Mouse (Mus musculus) limb, embryonic 15.5 days (tissue): ENCODE measurements around the gene Eid1. TPM values are rescaled to one million over a fixed set of nuclear protein-coding genes. Genes with fewer than 3 reads are reported as not detected.
A peak's percentile ranks its signal among the peaks of the same experiment; 100 is the strongest.

Experiments
- ATAC-seq: fragments of 200-750 bp; cut with Nextera tagmentation; 2 replicates; pipeline ENCODE4 v1.8.0; 2017; ENCODE audit warnings: low read depth, moderate TSS enrichment; ENCODE audit not compliant: insufficient number of reproducible peaks, low FRiP score, low TSS enrichment
- H3K27ac ChIP-seq: fragments of 300-500 bp; sonication (generic); 2 replicates; pipeline ENCODE4 v1.5.1; 2015; ENCODE audit warnings: moderate library complexity, mild to moderate bottlenecking, inconsistent platforms
- H3K27me3 ChIP-seq: fragments of 300-500 bp; sonication (generic); 2 replicates; pipeline ENCODE4 v1.6.1; 2015; ENCODE audit warnings: inconsistent platforms
- H3K36me3 ChIP-seq: fragments of 300-500 bp; sonication (generic); 2 replicates; pipeline ENCODE4 v1.6.1; 2015; ENCODE audit warnings: inconsistent platforms
- H3K4me1 ChIP-seq: fragments of 300-500 bp; sonication (generic); 2 replicates; pipeline ENCODE4 v1.6.1; 2015; ENCODE audit warnings: inconsistent platforms
- H3K4me2 ChIP-seq: fragments of 300-500 bp; sonication (generic); 2 replicates; pipeline ENCODE4 v1.6.1; 2015; ENCODE audit warnings: mild to moderate bottlenecking, inconsistent platforms
- H3K4me3 ChIP-seq: fragments of 300-500 bp; sonication (generic); 2 replicates; pipeline ENCODE4 v1.5.1; 2015; ENCODE audit warnings: mild to moderate bottlenecking, inconsistent platforms
- H3K9ac ChIP-seq: fragments of 300-500 bp; sonication (generic); 2 replicates; pipeline ENCODE4 v1.6.1; 2015; ENCODE audit warnings: inconsistent platforms
- H3K9me3 ChIP-seq: fragments of 300-500 bp; sonication (generic); 2 replicates; pipeline ENCODE4 v1.6.1; 2016; ENCODE audit warnings: inconsistent platforms
- WGBS: fragments of 180-500 bp; shearing (Covaris S2); methylation state at CpG from one replicate; pipeline ENCODE4 v1.1.7; 2015; 5-methylcytosine and 5-hydroxymethylcytosine counted together
- polyA plus RNA-seq: library from polyadenylated mRNA; unstranded; fragments of >200 nt; fragmentation: Nextera tagmentation; extraction: Ambion mirVana; gene quantifications from 2 replicates; pipeline ENCODE4 v1.2.1, GENCODE M21; 2015

Eid1 gene
- polyA plus RNA-seq, 1 experiment from 2014 or later = 190 TPM

DNA sequence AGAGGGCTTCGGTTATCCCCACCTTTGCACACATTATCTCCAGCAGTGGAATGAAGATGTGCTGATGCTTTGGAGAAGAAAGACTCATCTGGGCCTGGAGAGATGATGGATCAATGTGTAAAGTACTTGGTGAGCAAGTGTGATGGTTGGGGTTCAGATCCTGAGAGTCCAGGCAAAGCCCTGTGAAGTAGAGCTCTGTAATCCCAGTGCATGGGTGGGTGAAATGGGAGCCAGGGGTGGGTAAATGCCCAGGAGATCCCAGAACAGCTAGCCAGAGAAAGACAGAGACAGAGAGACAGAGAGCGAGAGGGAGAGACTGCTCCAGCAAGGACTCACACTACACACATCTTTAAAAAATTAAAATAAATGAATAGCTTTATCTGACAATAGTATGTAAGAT is 19.6 kb upstream of the Eid1 start:
- WGBS = 88% methylated on average over 2 of the region's 2 CpGs
- no peak overlapping the region for H3K27ac ChIP-seq
- H3K4me2 ChIP-seq = no peak overlapping the region
- H3K4me3 ChIP-seq = no peak overlapping the region
- H3K36me3 ChIP-seq = no peaks in the 10 kb centered on the region
- ATAC-seq = no peak
- no peaks in the 10 kb centered on the region for H3K9me3 ChIP-seq
- no peaks in the 10 kb centered on the region for H3K4me1 ChIP-seq
- H3K27me3 ChIP-seq = no peaks in the 10 kb centered on the region
- H3K9ac ChIP-seq = no peak overlapping the region

DNA sequence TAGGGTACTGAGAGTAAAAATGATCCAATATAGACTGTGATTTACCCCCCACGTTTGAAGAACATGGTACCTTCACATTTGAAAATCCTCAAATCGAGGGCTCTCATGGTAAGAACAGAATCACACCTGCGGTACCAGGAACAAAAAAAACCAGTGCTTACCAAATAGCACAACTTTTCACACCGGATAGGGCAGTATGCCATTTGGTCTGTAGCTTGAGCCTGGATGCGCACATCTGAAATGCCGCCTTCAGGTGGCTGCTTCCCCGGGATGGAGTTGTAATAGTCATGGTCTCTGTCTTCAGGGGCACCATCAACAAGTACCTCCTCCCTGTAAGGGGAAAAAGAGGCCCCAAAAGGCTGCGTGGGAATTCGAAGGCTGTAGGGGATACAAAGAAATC is 17.5 kb upstream of the Eid1 start:
- no peak for ATAC-seq
- Histone ChIP-seq H3K36me3 (no peaks in the 10 kb centered on the region), H3K4me1 (peaks cover 2% of the 10 kb centered on the region; the same call in 1 of the 2 replicates), H3K9me3 (no peaks in the 10 kb centered on the region), H3K4me2 (no peak overlapping the region), H3K27me3 (no peaks in the 10 kb centered on the region), H3K4me3 (no peak overlapping the region), H3K9ac (no peak overlapping the region), H3K27ac (no peak overlapping the region)
- 86% methylated on average over 9 of the region's 9 CpGs for WGBS

DNA sequence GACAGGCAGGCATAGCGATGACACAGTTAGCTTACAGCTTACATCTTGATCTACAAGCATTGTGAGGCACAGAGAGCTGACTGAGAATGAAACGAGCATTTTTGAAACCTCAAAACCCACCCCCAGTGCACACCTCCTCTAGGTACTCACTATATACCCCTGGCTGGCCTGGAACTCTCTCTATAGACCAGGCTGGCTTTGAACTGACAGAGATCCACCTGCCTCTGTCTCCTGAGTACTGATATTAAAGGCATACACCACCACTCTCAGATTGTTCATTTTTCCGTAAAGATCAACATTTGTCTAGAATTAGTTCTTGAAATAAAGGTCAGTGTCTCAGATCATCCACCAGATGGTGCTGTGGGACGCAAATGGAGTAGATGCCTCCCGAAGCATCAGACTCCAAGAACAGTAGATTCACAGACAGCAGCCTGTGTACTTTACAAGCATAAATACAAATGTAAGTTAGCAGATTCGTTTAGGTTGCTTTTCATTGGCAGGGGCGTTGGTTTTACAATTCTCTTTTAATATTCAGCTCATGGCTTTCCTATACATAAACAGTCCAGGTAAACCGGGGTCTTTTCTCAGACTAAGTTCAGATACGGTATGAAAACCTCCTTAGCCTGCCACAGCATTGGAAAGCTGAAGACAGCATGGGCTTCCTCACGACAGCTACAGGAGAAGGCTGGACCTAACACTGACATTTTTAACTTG is 12.9 kb upstream of the Eid1 start:
- Histone ChIP-seq H3K4me1 (peaks cover 10% of the 10 kb centered on the region; the same call in 1 of the 2 replicates), H3K36me3 (no peaks in the 10 kb centered on the region), H3K4me3 (peak overlapping the region; percentile 37), H3K9ac (peak overlapping the region; percentile 40), H3K9me3 (no peaks in the 10 kb centered on the region), H3K4me2 (peak overlapping the region; percentile 57), H3K27me3 (no peaks in the 10 kb centered on the region), H3K27ac (peak overlapping the region; percentile 71)
- WGBS = 9% methylated on average over 10 of the region's 10 CpGs
- 0 out of 2 replicates have a peak, but pooled peaks have one; percentile 45 for ATAC-seq

DNA sequence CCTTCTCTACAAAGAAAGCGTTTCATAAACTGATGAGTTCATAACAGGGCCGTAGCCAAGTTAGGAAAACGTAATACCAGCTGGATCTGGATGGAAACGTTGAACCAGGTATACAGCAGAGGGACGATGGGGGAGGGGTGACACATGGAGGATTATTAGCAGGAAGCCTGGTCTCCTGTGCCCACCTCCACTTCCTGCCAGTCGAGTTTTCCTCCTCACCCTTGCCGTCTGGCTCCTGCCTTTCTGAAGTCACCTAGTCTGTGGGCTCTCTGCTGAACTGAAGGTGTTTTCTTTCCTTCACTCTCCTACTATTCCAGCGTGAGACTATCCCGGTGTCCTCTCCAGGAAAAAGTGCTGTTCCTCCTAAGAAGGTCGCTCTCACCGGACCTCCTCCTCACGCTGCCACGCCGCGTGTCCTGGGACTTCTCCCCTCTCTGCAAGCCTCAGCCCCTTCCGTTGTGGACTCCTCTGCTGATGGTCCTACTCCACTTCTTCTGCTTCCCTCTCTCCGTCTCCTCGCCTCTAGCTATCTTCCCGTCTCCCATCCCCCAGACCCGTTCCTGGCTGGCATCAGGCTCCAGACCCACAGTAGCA is 12.3 kb upstream of the Eid1 start:
- Histone ChIP-seq H3K4me2 (peak overlapping the region; percentile 57), H3K36me3 (no peaks in the 10 kb centered on the region), H3K4me3 (peak overlapping the region; percentile 37), H3K27ac (peak overlapping the region; percentile 71), H3K27me3 (no peaks in the 10 kb centered on the region), H3K4me1 (peaks cover 10% of the 10 kb centered on the region; the same call in 1 of the 2 replicates), H3K9ac (peak overlapping the region; percentile 40), H3K9me3 (no peaks in the 10 kb centered on the region)
- WGBS = 20% methylated on average over 20 of the region's 20 CpGs
- peak; percentile 45; the same call in 1 of the 2 replicates for ATAC-seq

DNA sequence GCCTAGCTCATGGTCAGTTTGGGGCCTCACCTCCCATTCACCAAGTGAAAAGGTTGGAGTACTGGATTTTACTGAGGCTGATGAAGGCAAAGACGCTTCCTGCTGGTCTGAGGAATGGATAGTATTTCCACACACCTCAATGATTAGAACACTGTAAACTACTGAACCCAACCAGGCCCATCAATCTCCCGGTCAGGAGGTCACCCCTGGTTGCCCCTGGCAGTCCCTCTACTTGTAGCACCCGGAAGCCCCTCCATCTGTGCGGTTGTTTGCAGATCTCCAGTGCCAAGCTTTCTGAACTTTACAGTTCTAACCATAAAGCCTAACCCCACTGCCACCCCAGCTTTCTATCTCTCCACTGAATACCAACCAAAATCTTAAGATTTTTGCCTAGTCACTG is 11.7 kb upstream of the Eid1 start:
- ATAC-seq = no peak
- no peaks in the 10 kb centered on the region for H3K9me3 ChIP-seq
- no peaks in the 10 kb centered on the region for H3K27me3 ChIP-seq
- peaks cover 10% of the 10 kb centered on the region; the same call in 1 of the 2 replicates for H3K4me1 ChIP-seq
- H3K27ac ChIP-seq = 0 out of 2 replicates have a peak overlapping the region, but pooled peaks have one; percentile 71
- peak overlapping the region; percentile 57 for H3K4me2 ChIP-seq
- 0 out of 2 replicates have a peak overlapping the region, but pooled peaks have one; percentile 40 for H3K9ac ChIP-seq
- H3K4me3 ChIP-seq = peak overlapping the region; percentile 37
- 36% methylated on average over 4 of the region's 4 CpGs for WGBS
- H3K36me3 ChIP-seq = no peaks in the 10 kb centered on the region

DNA sequence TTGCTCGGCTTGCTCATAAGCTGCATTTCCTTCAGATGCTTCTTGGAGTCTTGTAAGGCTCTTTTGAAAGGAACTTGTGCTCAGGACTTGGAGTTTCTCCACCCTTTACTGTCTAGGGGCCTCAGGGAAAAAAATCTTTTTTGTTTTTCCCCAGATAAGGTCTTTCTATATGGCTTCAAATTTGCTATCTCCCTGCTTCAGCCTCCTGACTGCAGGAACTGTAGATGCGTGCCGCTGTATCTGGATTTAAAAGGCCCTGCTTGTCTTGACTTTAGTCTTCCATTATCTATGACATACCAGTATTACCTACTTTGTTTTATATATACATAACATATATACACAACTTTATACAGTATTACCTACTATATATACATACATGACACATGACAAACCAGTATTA is 10.4 kb upstream of the Eid1 start:
- ATAC-seq = no peak
- Histone ChIP-seq H3K27me3 (no peaks in the 10 kb centered on the region), H3K27ac (no peak overlapping the region), H3K36me3 (no peaks in the 10 kb centered on the region), H3K9me3 (no peaks in the 10 kb centered on the region), H3K9ac (no peak overlapping the region), H3K4me1 (peaks cover 10% of the 10 kb centered on the region; the same call in 1 of the 2 replicates), H3K4me3 (no peak overlapping the region), H3K4me2 (no peak overlapping the region)
- 90% methylated on average over 3 of the region's 3 CpGs for WGBS

DNA sequence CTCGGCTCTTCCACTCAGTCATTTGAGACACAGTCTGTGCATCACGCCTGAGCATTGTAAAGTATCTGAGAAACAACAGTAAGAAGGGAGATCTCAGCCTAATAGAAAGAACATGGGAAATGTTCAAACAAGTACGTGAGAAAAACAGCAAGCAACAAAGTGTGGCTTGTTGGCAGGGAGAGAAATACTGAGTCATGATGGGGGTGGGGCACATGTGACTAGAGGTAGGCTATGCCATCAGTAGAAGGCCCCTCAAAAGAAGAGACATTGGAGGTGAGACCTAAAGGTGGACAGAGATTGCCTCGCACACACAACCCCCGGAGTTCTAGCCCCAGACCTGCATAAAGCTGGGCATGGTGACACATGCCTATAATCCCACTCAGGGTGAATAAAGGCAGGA is 7.7 kb upstream of the Eid1 start:
- Histone ChIP-seq H3K9me3 (no peaks in the 10 kb centered on the region), H3K9ac (no peak overlapping the region), H3K4me2 (no peak overlapping the region), H3K27me3 (no peaks in the 10 kb centered on the region), H3K36me3 (no peaks in the 10 kb centered on the region), H3K4me3 (no peak overlapping the region), H3K27ac (no peak overlapping the region), H3K4me1 (peaks cover 10% of the 10 kb centered on the region; the same call in 1 of the 2 replicates)
- WGBS = 78% methylated on average over 5 of the region's 5 CpGs
- ATAC-seq = no peak

DNA sequence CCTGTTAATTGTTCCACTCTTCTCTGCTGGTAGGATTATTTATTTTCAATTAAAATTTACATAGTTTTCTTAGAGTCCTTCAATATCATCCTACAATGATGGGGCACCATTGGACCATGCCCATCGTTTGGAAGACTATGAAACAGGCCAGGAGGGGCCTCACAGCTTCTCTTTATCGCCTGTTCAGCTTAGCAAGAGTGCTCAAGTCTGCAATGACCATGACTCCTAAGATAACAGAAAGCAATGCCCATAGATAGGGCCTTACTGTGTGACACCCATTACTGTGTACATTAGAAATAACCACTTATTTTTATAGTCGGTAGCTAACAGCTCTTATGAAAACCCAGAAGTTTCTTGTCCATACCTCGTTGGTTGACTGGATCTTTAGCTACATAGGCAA is 7.0 kb upstream of the Eid1 start:
- Histone ChIP-seq H3K9me3 (no peaks in the 10 kb centered on the region), H3K27me3 (no peaks in the 10 kb centered on the region), H3K9ac (no peak overlapping the region), H3K4me1 (peaks cover 3% of the 10 kb centered on the region; the same call in 1 of the 2 replicates), H3K4me3 (no peak overlapping the region), H3K4me2 (no peak overlapping the region), H3K27ac (no peak overlapping the region), H3K36me3 (no peaks in the 10 kb centered on the region)
- 87% methylated on average over 4 of the region's 4 CpGs for WGBS
- ATAC-seq = no peak

DNA sequence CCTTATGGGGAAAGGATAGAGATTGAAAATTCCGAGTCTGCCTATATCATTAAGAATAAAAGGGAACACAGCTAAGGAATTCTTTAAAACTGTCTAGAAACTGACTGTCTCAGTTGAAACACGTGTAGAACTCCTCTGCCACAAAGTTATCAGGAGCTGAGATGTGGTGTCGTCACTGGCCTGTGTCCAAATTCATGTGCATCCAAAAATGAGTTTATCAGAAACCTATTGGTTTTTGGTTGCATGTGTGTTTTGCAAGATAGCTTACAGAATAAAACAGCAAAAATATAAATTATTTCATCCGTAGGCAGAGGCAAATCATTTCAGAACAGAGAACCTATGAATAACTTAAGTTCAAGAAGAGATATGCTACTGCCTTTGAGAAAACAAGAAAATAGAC is 6.2 kb upstream of the Eid1 start:
- no peak overlapping the region for H3K4me3 ChIP-seq
- no peak for ATAC-seq
- 72% methylated on average over 4 of the region's 4 CpGs for WGBS
- H3K27me3 ChIP-seq = no peaks in the 10 kb centered on the region
- H3K27ac ChIP-seq = no peak overlapping the region
- no peak overlapping the region for H3K9ac ChIP-seq
- no peak overlapping the region for H3K4me2 ChIP-seq
- H3K4me1 ChIP-seq = no peaks in the 10 kb centered on the region
- no peaks in the 10 kb centered on the region for H3K36me3 ChIP-seq
- H3K9me3 ChIP-seq = no peaks in the 10 kb centered on the region

DNA sequence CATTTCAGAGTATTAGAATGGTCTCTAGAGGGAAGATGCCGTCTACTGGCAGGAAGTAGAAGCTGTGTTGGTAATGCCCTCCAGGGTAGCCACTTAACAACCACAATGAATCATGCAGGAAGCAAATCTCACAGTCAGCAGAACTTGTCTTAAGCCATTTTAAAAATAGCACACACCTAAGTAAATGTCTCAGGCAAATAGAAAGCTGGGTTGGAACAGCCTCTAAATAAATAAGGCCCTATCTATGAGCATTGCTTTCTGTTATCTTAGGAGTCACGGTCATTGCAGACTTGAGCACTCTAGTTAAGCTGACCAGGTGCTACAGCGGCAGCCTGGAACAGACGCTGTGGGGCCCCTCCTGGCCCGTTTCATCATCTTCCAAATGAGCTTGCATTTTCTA is 5.7 kb upstream of the Eid1 start:
- no peaks in the 10 kb centered on the region for H3K4me1 ChIP-seq
- WGBS = 35% methylated on average over 5 of the region's 5 CpGs
- no peak overlapping the region for H3K27ac ChIP-seq
- ATAC-seq = no peak
- no peak overlapping the region for H3K9ac ChIP-seq
- no peaks in the 10 kb centered on the region for H3K27me3 ChIP-seq
- no peak overlapping the region for H3K4me3 ChIP-seq
- no peaks in the 10 kb centered on the region for H3K9me3 ChIP-seq
- no peaks in the 10 kb centered on the region for H3K36me3 ChIP-seq
- H3K4me2 ChIP-seq = no peak overlapping the region

DNA sequence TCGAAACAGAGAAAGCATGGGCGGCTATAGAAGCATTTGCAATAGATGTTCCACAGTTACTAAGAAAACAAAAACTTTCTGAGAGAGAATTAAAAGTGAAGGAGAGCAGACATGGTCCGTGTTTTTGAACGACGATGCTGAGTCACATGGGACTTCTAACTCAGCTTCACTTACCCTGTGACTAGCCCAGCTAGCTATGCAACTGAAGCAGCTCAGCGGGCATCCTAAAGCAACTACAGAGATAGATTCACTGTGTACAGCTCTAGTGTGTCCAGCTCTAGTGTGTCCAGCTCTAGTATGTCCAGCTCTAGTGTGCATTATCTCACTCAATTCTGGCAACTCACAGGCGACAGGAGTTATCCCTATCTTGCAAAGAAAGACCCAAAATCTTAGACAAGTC is 5.2 kb upstream of the Eid1 start:
- Histone ChIP-seq H3K9ac (no peak overlapping the region), H3K4me1 (no peaks in the 10 kb centered on the region), H3K27ac (no peak overlapping the region), H3K36me3 (no peaks in the 10 kb centered on the region), H3K4me2 (no peak overlapping the region), H3K4me3 (no peak overlapping the region), H3K27me3 (no peaks in the 10 kb centered on the region), H3K9me3 (no peaks in the 10 kb centered on the region)
- ATAC-seq = no peak
- WGBS = 83% methylated on average over 7 of the region's 7 CpGs

DNA sequence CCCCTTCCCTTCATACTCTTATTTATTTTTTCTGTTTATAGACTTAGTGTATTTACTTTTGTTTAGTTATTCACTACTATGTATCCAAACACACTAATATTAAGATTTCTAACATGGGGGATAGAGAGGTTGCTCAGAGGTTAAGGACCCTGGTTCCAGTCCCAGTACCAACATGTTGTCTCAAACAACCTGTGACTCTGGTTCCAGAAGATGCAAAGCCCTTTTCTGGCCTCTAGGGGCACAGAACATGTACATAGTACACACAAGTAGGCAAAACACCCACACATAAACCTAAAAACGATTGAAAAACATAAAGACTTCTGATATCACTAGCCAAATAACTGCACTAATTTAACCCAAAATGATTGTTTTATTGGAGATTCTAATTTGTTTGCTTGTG is 2.0 kb upstream of the Eid1 start:
- no peaks in the 10 kb centered on the region for H3K9me3 ChIP-seq
- no peak overlapping the region for H3K4me3 ChIP-seq
- no peak overlapping the region for H3K4me2 ChIP-seq
- ATAC-seq = no peak
- H3K4me1 ChIP-seq = peaks cover 8% of the 10 kb centered on the region; the same call in 1 of the 2 replicates
- H3K27me3 ChIP-seq = no peaks in the 10 kb centered on the region
- no peak overlapping the region for H3K27ac ChIP-seq
- no peaks in the 10 kb centered on the region for H3K36me3 ChIP-seq
- WGBS = 41% methylated on average over 1 of the region's 1 CpGs
- H3K9ac ChIP-seq = no peak overlapping the region
